Comparison of ENCODE assay signal across 9 mouse cellular contexts in the genomic region with DNA sequence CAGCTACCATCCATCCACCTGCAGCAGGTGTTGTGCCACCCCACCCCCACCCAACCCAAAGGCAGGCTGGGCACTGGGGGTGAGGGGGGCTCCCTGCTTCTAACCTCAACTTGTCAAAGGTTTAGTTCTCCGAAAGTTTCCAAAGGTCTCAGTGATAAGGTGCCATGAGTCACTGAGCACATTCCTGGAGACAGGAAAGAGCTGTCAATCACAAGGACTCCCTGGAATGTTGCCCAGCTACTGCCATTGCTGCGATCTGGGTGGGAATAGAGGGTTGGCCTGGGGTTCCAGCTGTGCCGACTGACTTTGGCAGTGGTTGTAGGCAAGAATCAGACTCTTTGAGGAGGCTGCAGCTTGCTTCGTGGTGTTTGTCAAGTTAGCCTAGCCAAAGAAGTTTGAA. TPM values are rescaled to one million over a fixed set of nuclear protein-coding genes. Genes with fewer than 3 reads are reported as not detected.
A peak's percentile ranks its signal among the peaks of the same experiment; 100 is the strongest.
DNase-seq lines count a peak whose midpoint lies in the region; ATAC-seq and TF ChIP-seq lines count a peak whose summit lies in the region.
"Had no signal": no experiment of that assay in that cellular context is flagged by ENCODE, and none has a peak within 500 bp of the region (broad histone marks: within the 10 kb centered on the region; RNA-seq: fewer than 3 reads in every experiment).

No protein-coding gene starts in this region.

- H3K4me1 ChIP-seq in cerebellum, adult 2 months (ENCODE audit: control insufficient read depth, insufficient read depth, low read length), result peaks cover 11% of the 10 kb centered on the region
- H3K4me1 ChIP-seq in heart, postnatal 0 days (ENCODE audit: control insufficient read depth, insufficient read depth), result peaks cover 33% of the 10 kb centered on the region
- peaks cover 52% of the 10 kb centered on the region for H3K4me1 ChIP-seq in limb, embryonic 10.5 days
- peaks cover 36% of the 10 kb centered on the region for H3K4me1 ChIP-seq in midbrain, embryonic 16.5 days (ENCODE audit: control insufficient read depth, insufficient read depth, low read length)

- TF ChIP-seq CTCF in cerebellum, adult 2 months (IDR thresholded peaks at IDR 0.05; ENCODE audit: borderline replicate concordance, insufficient read depth, low read depth, low read length), result no peak
- no peak for TF ChIP-seq CTCF in heart, postnatal 0 days (IDR thresholded peaks at IDR 0.05; ENCODE audit: low read depth)

- H3K4me3 ChIP-seq in cerebellum, adult 2 months (replicated peaks; ENCODE audit: insufficient read depth, low read depth, low read length), result peak overlapping the region; percentile 24
- peak overlapping the region; percentile 93 for H3K4me3 ChIP-seq in heart, postnatal 0 days (ENCODE audit: low read depth, low read length)
- no peak overlapping the region for H3K4me3 ChIP-seq in limb, embryonic 10.5 days
- H3K4me3 ChIP-seq in midbrain, embryonic 16.5 days (ENCODE audit: low read depth, low read length), result peak overlapping the region; percentile 94
- H3K4me3 ChIP-seq: erythroblast, embryonic 14.5 days had no signal

- peaks cover 7% of the 10 kb centered on the region; the same call in 1 of the 2 replicates for H3K36me3 ChIP-seq in heart, postnatal 0 days (replicated peaks; ENCODE audit: control insufficient read depth, insufficient read depth, low read length)
- peaks cover 14% of the 10 kb centered on the region for H3K36me3 ChIP-seq in limb, embryonic 10.5 days
- no peaks in the 10 kb centered on the region for H3K36me3 ChIP-seq in midbrain, embryonic 16.5 days (ENCODE audit: control insufficient read depth, insufficient read depth, low read length)

- H3K27me3 ChIP-seq in cerebellum, adult 2 months (ENCODE audit: control insufficient read depth, insufficient read depth, low read length), result no peaks in the 10 kb centered on the region
- H3K27me3 ChIP-seq in heart, postnatal 0 days (ENCODE audit: control insufficient read depth, insufficient read depth, low read length), result no peaks in the 10 kb centered on the region
- H3K27me3 ChIP-seq in limb, embryonic 10.5 days (ENCODE audit: low read depth, poor library complexity, severe bottlenecking), result no peaks in the 10 kb centered on the region
- H3K27me3 ChIP-seq in midbrain, embryonic 16.5 days (ENCODE audit: control insufficient read depth, insufficient read depth, low read depth, low read length), result no peaks in the 10 kb centered on the region

- peak overlapping the region; percentile 93 for H3K4me2 ChIP-seq in heart, postnatal 0 days (ENCODE audit: low read depth, low read length)
- H3K4me2 ChIP-seq in midbrain, embryonic 16.5 days (ENCODE audit: low read length), result peak overlapping the region; percentile 94

- no peak overlapping the region for H3K9ac ChIP-seq in heart, postnatal 0 days (replicated peaks; ENCODE audit: low read depth, low read length)
- peak overlapping the region; percentile 23; the same call in 1 of the 2 replicates for H3K9ac ChIP-seq in midbrain, embryonic 16.5 days (ENCODE audit: low read depth, low read length)

- 70% methylated on average over 4 of the region's 4 CpGs for WGBS in cerebellum, adult 2 months
- WGBS in heart, postnatal 0 days, result 5% methylated on average over 4 of the region's 4 CpGs
- WGBS in limb, embryonic 10.5 days, result 67% methylated on average over 4 of the region's 4 CpGs
- 44% methylated on average over 4 of the region's 4 CpGs for WGBS in midbrain, embryonic 16.5 days

- no peak for TF ChIP-seq POLR2A in cerebellum, adult 2 months (IDR thresholded peaks at IDR 0.05; ENCODE audit: borderline replicate concordance, insufficient read depth, low read length)

- H3K27ac ChIP-seq in cerebellum, adult 2 months (ENCODE audit: insufficient read depth, low read length), result no peak overlapping the region
- H3K27ac ChIP-seq in heart, postnatal 0 days (ENCODE audit: low read depth), result peak overlapping the region; percentile 91
- H3K27ac ChIP-seq in limb, embryonic 10.5 days, result no peak overlapping the region
- H3K27ac ChIP-seq in midbrain, embryonic 16.5 days (ENCODE audit: low read length), result no peak overlapping the region

- ATAC-seq in heart, postnatal 0 days (ENCODE audit: insufficient read depth, low read depth), result peak; percentile 22; the same call in 1 of the 2 replicates
- ATAC-seq in midbrain, embryonic 16.5 days, result no peak

- 0 out of 2 replicates have a peak, but pooled peaks have one; percentile 62 for TF ChIP-seq EP300 in heart, postnatal 0 days (IDR thresholded peaks at IDR 0.05; ENCODE audit: low read depth)

- no peaks in the 10 kb centered on the region for H3K9me3 ChIP-seq in heart, postnatal 0 days (replicated peaks; ENCODE audit: control insufficient read depth, low read length)
- no peaks in the 10 kb centered on the region for H3K9me3 ChIP-seq in limb, embryonic 10.5 days (replicated peaks)
- H3K9me3 ChIP-seq in midbrain, embryonic 16.5 days (replicated peaks; ENCODE audit: control insufficient read depth, low read length, poor library complexity, severe bottlenecking), result no peaks in the 10 kb centered on the region

- no peak for DNase-seq in cerebellum, adult 2 months
- DNase-seq in cerebellum, adult 9-11 months, result no peak
- peak; percentile 65 for DNase-seq in brain, adult 2 months (ENCODE audit: low read depth, low spot score)
- peak; percentile 81 for DNase-seq in heart, postnatal 0 days (ENCODE audit: low spot score)
- DNase-seq in limb, embryonic 10.5 days (ENCODE audit: low spot score), result peak; percentile 37
- DNase-seq in urinary bladder, adult 2 months (ENCODE audit: low spot score), result no peak
- DNase-seq in embryo, embryonic 10.5 days (ENCODE audit: low spot score), result no peak

RNA-seq across cellular contexts. Expression of a gene that starts 2.7 kb away (rescaled TPM):
- polyA plus RNA-seq in cerebellum, adult 2 months (2012; rRNA removed), result 73.3 and 79.3 TPM in 2 replicates
- total RNA-seq in heart, postnatal 0 days (2014; rRNA removed; ENCODE audit: low replicate concordance), result 95.3 and 149 TPM in 2 replicates
- 87.4 and 116 TPM in 2 replicates for polyA plus RNA-seq in heart, postnatal 0 days (2015; fragmentation: Nextera tagmentation; extraction: Ambion mirVana)
- 45.0 and 49.7 TPM in 2 replicates for polyA plus RNA-seq in limb, embryonic 10.5 days (2016; fragmentation: Nextera tagmentation; extraction: Ambion mirVana)
- polyA plus RNA-seq in midbrain, embryonic 16.5 days (2015; fragmentation: Nextera tagmentation; extraction: Ambion mirVana), result 117 and 125 TPM in 2 replicates
- polyA plus RNA-seq in urinary bladder, adult 2 months (2012; rRNA removed), result 55.0 and 73.2 TPM in 2 replicates

Comparison
In these comparisons a context has a peak if more than half of its experiments do, and no peak if none do; other contexts are left out.
1. DNase-seq: peak in brain, adult 2 months (single experiment), heart, postnatal 0 days (single experiment) and limb, embryonic 10.5 days (single experiment); none in cerebellum, adult 2 months (0 of 2), cerebellum, adult 9-11 months (single experiment), urinary bladder, adult 2 months (single experiment) and embryo, embryonic 10.5 days (single experiment).